Mouse (Mus musculus) embryonic facial prominence, embryonic 15.5 days (tissue): Measurements from ENCODE around the gene Hbb-y. TPM values are rescaled to one million over a fixed set of nuclear protein-coding genes. Genes with fewer than 3 reads are reported as not detected.

Source experiments
- ATAC-seq: fragments of 200-750 bp; cut with Nextera tagmentation; 2 replicates; pipeline ENCODE4 v1.8.0; 2017; ENCODE audit warnings: low read depth, moderate TSS enrichment; ENCODE audit not compliant: insufficient number of reproducible peaks, low FRiP score, low TSS enrichment
- H3K27ac ChIP-seq: fragments of 300-500 bp; sonication (generic); replicated peaks from 2 replicates; pipeline ENCODE4 v1.5.1; 2015; ENCODE audit warnings: mild to moderate bottlenecking, inconsistent platforms
- H3K27me3 ChIP-seq: fragments of 300-500 bp; sonication (generic); 2 replicates; pipeline ENCODE4 v1.6.1; 2015; ENCODE audit warnings: inconsistent platforms
- H3K36me3 ChIP-seq: fragments of 300-500 bp; sonication (generic); 2 replicates; pipeline ENCODE4 v1.6.1; 2015; ENCODE audit warnings: mild to moderate bottlenecking, inconsistent platforms
- H3K4me1 ChIP-seq: fragments of 300-500 bp; sonication (generic); 2 replicates; pipeline ENCODE4 v1.6.1; 2015; ENCODE audit warnings: inconsistent platforms
- H3K4me2 ChIP-seq: fragments of 300-500 bp; sonication (generic); replicated peaks from 2 replicates; pipeline ENCODE4 v1.6.1; 2015; ENCODE audit warnings: mild to moderate bottlenecking, inconsistent platforms
- H3K4me3 ChIP-seq: fragments of 300-500 bp; sonication (generic); replicated peaks from 2 replicates; pipeline ENCODE4 v1.5.1; 2015; ENCODE audit warnings: mild to moderate bottlenecking, inconsistent platforms
- H3K9ac ChIP-seq: fragments of 300-500 bp; sonication (generic); 2 replicates; pipeline ENCODE4 v1.6.1; 2015; ENCODE audit warnings: inconsistent platforms
- H3K9me3 ChIP-seq: fragments of 300-500 bp; sonication (generic); replicated peaks from 2 replicates; pipeline ENCODE4 v1.6.1; 2016; ENCODE audit warnings: inconsistent platforms
- WGBS: fragments of 180-500 bp; shearing (Covaris S2); methylation state at CpG from one replicate; pipeline ENCODE4 v1.1.7; 2015; 5-methylcytosine and 5-hydroxymethylcytosine counted together
- polyA plus RNA-seq: library from polyadenylated mRNA; unstranded; fragments of >200 nt; fragmentation: Nextera tagmentation; extraction: Ambion mirVana; gene quantifications from 2 replicates; pipeline ENCODE4 v1.2.1, GENCODE M21; 2015

Gene Hbb-y
- polyA plus RNA-seq: 296 and 441 TPM in 2 replicates

DNA sequence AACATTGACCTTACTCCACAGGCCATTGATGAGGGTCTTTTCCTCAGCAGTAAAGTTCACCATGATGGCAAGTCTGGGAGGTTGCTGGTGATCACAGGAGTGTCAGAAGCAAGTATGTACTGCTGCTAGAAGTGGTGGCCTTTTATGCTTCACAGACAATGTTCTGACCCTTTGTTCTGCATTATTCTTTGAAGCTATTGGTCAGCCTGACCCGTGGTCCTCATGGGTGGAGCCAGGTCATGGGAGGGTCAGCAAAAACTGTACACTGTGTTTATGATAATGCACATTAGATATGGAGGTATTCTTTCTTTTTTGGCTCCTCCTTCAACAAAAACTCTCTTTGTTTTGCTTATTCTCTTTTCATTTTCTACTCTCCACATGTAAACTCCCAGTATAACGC lies at the start of gene Hbb-y:
Hbb-y (minus strand) TSS at position 127 of the 400 bp plus-strand sequence.
- ATAC-seq: no peak
- no peaks in the 10 kb centered on the region for H3K9me3 ChIP-seq
- no peak within 1 kb of the TSS for H3K9ac ChIP-seq
- no peak within 1 kb of the TSS for H3K4me3 ChIP-seq
- no peaks in the 10 kb centered on the region for H3K4me1 ChIP-seq
- H3K27ac ChIP-seq: no peak within 1 kb of the TSS
- H3K27me3 ChIP-seq: no peaks in the 10 kb centered on the region
- 59% methylated on average over 2 of the region's 2 CpGs for WGBS
- no peak within 1 kb of the TSS for H3K4me2 ChIP-seq
- H3K36me3 ChIP-seq: no peaks in the 10 kb centered on the region

DNA sequence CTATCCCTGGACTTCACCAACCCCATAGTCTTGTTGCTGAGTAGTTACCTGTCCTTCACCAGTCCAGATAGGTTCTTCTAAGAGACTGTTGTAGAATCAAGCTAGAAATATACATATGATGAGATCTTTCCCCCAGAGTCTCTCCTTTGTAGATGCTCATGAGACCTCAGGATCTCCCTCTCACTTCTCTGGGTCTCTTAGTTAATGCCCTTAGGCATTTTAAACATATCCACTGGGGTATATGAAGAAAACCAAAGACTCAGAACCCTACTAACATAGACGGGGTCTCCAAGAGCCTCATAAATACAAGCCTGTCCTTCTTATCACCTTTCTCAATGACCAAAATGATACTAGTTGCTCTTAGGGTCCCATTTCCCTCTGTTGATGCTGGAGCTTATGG lies 41.4 kb upstream of the Hbb-y start, which contains the start of gene Olfr64:
Olfr64 (minus strand) TSS at position 101 of the 400 bp plus-strand sequence.
- Histone ChIP-seq H3K4me2 (no peak within 1 kb of the TSS), H3K9me3 (no peaks in the 10 kb centered on the region), H3K27ac (no peak within 1 kb of the TSS), H3K9ac (no peak within 1 kb of the TSS), H3K36me3 (no peaks in the 10 kb centered on the region), H3K27me3 (no peaks in the 10 kb centered on the region), H3K4me1 (no peaks in the 10 kb centered on the region), H3K4me3 (no peak within 1 kb of the TSS)
- no peak for ATAC-seq
- 73% methylated on average over 1 of the region's 1 CpGs for WGBS

DNA sequence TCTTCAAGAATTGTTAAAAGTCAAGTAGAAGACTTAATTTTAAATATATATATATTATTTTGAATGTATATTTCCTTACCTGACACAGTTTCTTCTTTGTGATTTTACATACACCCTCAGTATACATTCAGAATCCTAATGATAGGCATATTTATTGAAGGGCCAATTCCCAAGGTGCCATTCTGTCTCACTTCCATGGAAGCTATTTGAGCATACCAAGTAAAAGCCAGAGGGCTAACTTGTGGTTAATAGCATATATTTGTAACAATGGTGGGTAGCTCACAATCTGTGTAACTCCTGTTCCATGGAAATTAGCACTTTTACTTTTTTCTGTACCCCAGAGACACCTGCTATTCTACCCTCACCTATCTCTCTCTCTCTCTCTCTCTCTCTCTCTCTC lies 33.1 kb upstream of the Hbb-y start, which contains the start of gene Olfr66:
Olfr66 (minus strand) TSS at position 101 of the 400 bp plus-strand sequence.
- Histone ChIP-seq H3K27me3 (no peaks in the 10 kb centered on the region), H3K4me3 (no peak within 1 kb of the TSS), H3K27ac (no peak within 1 kb of the TSS), H3K36me3 (no peaks in the 10 kb centered on the region), H3K9ac (no peak within 1 kb of the TSS), H3K4me2 (no peak within 1 kb of the TSS), H3K4me1 (no peaks in the 10 kb centered on the region), H3K9me3 (no peaks in the 10 kb centered on the region)
- ATAC-seq: no peak

DNA sequence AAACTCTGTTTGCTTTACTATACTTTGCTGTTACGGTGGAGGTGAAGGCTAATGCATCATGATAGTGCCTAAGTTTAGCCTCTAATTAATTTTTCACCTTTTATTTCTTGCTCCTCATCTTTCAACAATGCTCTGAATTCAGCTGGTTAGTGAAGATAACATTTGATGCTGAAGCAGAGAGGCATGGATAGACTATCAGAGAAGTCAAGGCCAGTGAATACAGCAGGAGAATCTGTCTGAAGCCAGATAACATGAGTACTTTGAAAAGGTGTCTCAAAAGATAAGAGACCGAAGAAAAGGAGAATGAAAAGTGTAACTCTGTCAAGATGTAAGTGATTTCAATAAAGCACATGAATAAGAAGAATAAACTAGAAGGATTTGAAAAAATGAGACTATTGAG lies 24.1 kb upstream of the Hbb-y start:
- H3K4me2 ChIP-seq: no peak overlapping the region
- no peak overlapping the region for H3K9ac ChIP-seq
- no peak overlapping the region for H3K27ac ChIP-seq
- no peaks in the 10 kb centered on the region for H3K27me3 ChIP-seq
- H3K36me3 ChIP-seq: no peaks in the 10 kb centered on the region
- WGBS: 90% methylated on average over 2 of the region's 2 CpGs
- H3K4me1 ChIP-seq: no peaks in the 10 kb centered on the region
- no peaks in the 10 kb centered on the region for H3K9me3 ChIP-seq
- ATAC-seq: no peak
- H3K4me3 ChIP-seq: no peak overlapping the region

DNA sequence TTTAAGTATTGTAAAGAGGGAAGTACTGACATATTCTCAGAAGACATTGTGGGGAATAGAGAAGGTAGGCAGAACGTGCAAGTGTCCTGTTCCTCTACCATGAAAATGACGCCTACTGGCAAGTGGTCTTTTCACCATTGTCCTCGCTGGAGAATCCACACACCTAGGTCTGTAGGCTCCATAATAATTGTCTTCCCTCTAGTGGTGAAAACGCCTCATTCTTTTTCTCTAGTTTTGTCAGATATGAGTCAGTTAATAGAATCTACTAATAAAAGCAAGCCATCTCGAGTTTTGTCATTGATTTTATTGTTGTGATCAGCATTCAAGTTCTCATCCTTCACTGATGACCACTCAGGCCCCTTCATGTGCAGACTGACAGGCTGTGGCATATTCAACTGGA lies 21.4 kb upstream of the Hbb-y start:
- no peak overlapping the region for H3K27ac ChIP-seq
- H3K27me3 ChIP-seq: no peaks in the 10 kb centered on the region
- no peak overlapping the region for H3K9ac ChIP-seq
- no peaks in the 10 kb centered on the region for H3K9me3 ChIP-seq
- no peak for ATAC-seq
- no peaks in the 10 kb centered on the region for H3K36me3 ChIP-seq
- no peak overlapping the region for H3K4me3 ChIP-seq
- 41% methylated on average over 5 of the region's 5 CpGs for WGBS
- no peak overlapping the region for H3K4me2 ChIP-seq
- H3K4me1 ChIP-seq: no peaks in the 10 kb centered on the region

DNA sequence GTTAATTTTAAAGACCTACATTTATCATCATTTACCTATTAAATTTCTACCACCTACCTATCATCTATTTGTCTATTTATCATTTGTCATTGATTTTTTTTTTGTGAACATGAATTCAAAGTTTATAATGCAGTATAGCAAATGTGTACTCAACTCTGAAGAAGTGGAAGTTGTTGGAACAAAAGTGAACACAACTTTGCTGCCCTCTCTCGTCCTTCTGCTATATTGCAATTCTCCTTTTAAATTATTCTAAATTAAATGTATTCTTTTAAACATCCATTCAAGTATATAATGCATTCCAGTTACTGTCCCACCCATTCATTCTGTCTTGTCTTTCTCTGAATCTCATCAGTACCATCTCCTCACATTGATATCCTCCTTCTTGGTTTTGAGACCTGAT lies 20.0 kb upstream of the Hbb-y start:
- Histone ChIP-seq H3K4me2 (no peak overlapping the region), H3K9ac (no peak overlapping the region), H3K4me1 (no peaks in the 10 kb centered on the region), H3K36me3 (no peaks in the 10 kb centered on the region), H3K4me3 (no peak overlapping the region), H3K27me3 (no peaks in the 10 kb centered on the region), H3K27ac (no peak overlapping the region), H3K9me3 (no peaks in the 10 kb centered on the region)
- no peak for ATAC-seq
- 4% methylated on average over 1 of the region's 1 CpGs for WGBS

DNA sequence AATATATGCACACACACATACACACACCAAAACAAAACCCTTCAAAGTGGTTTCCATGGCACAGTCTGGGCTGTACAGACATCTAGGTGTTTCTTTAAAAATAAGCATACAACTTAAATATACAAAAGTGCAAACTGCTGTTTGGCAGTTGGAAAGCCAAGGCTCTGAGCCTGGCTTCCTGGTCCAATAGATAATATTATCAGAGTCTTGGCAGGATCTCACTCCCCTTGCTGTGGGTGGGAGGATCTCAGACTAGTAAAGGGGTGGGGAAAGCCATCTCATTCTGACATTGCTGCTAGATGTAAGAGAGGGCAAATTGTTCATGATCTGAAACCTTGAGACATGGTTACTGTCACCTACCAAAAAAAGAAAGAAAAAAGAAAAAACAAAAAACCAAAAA lies 17.7 kb upstream of the Hbb-y start:
- H3K4me2 ChIP-seq: no peak overlapping the region
- no peaks in the 10 kb centered on the region for H3K4me1 ChIP-seq
- no peaks in the 10 kb centered on the region for H3K27me3 ChIP-seq
- no peaks in the 10 kb centered on the region for H3K36me3 ChIP-seq
- H3K9ac ChIP-seq: no peak overlapping the region
- H3K4me3 ChIP-seq: no peak overlapping the region
- no peaks in the 10 kb centered on the region for H3K9me3 ChIP-seq
- H3K27ac ChIP-seq: no peak overlapping the region
- ATAC-seq: no peak

DNA sequence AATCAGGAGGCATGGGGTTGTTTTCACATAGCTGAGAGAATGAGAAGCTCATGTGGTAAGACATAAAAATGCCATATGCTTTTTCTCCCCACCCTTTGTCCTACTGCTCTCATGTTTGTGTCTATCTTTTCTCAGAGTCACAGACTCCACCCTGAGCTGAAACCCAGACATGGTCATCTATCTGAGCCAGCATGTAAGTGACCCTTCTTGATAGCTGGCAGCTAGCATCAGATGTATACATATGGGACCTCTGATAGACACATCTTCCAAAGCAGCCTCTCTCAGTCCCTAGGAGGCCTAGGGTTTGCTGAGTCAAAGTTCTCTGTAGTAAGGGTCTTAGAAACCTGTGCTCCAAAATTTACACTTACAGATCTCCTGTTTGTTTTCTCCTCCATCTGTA lies 12.7 kb upstream of the Hbb-y start:
- no peak overlapping the region for H3K4me3 ChIP-seq
- no peak for ATAC-seq
- H3K4me1 ChIP-seq: no peaks in the 10 kb centered on the region
- H3K4me2 ChIP-seq: no peak overlapping the region
- H3K36me3 ChIP-seq: no peaks in the 10 kb centered on the region
- H3K9ac ChIP-seq: no peak overlapping the region
- H3K9me3 ChIP-seq: no peaks in the 10 kb centered on the region
- no peak overlapping the region for H3K27ac ChIP-seq
- no peaks in the 10 kb centered on the region for H3K27me3 ChIP-seq

DNA sequence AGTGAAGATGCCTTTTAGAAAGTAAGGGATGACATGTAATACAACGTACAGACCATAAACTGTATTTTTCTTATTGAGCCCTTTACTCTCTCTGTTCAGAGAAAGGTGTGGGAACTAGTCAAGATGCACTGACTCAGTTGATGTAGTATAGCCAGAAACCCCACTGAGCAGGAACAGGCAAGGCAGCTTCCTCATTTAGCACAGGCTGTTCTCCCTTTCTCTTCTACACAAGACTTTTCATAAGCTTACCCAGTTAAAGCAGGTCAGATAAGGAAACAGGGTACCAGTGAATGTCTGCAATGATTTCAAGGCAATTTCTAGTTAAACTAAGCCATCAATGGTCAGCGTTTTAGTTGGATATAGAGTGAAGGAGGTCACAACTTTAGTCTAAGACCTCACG lies 8.5 kb upstream of the Hbb-y start:
- no peaks in the 10 kb centered on the region for H3K36me3 ChIP-seq
- ATAC-seq: no peak
- no peak overlapping the region for H3K4me2 ChIP-seq
- no peaks in the 10 kb centered on the region for H3K9me3 ChIP-seq
- H3K4me1 ChIP-seq: no peaks in the 10 kb centered on the region
- no peak overlapping the region for H3K27ac ChIP-seq
- no peaks in the 10 kb centered on the region for H3K27me3 ChIP-seq
- H3K9ac ChIP-seq: no peak overlapping the region
- H3K4me3 ChIP-seq: no peak overlapping the region
- 84% methylated on average over 3 of the region's 3 CpGs for WGBS

DNA sequence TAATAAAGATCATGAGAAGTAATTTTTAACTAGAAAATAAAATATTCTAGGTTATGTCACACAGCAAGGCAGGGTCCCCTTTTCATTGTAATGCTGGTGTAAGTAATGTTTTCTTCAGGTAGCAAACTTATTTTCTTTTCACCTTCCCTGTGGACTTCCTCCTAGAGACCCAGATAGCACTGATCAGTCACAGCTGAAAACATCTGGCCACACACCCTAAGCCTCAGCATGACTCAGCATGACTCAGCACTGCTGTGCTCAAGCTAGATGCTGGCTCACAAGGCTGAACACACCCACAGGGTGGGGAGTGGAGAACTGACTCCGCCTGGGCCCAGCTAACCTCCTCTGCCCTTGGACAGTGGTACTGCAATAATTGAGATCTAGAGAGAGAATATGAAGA lies 7.8 kb upstream of the Hbb-y start:
- H3K9ac ChIP-seq: no peak overlapping the region
- H3K4me3 ChIP-seq: no peak overlapping the region
- no peaks in the 10 kb centered on the region for H3K9me3 ChIP-seq
- H3K4me1 ChIP-seq: no peaks in the 10 kb centered on the region
- no peak overlapping the region for H3K27ac ChIP-seq
- 49% methylated on average over 1 of the region's 1 CpGs for WGBS
- H3K27me3 ChIP-seq: no peaks in the 10 kb centered on the region
- no peak overlapping the region for H3K4me2 ChIP-seq
- ATAC-seq: no peak
- H3K36me3 ChIP-seq: no peaks in the 10 kb centered on the region

DNA sequence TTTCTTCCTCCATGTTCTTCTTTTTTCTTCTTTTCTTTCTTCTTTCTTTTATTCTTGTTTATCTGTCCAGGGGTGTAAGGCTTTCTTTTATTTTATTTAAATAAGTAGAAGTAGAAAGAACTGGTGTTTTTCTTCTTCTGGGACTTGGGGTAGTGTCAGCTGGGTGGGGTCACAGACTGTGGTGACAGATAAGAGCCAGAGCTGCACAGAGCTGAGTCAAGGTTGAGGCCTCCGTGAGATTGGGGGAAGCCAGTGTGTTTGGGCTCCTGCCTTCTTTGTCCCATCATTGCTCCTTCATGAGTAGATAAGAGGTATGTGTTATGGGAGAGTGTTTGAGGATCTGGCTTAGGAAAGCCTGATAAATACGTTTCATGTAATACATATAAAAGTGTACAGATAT lies 6.1 kb upstream of the Hbb-y start:
- ATAC-seq: no peak
- H3K27me3 ChIP-seq: no peaks in the 10 kb centered on the region
- no peaks in the 10 kb centered on the region for H3K9me3 ChIP-seq
- no peak overlapping the region for H3K9ac ChIP-seq
- no peaks in the 10 kb centered on the region for H3K4me1 ChIP-seq
- H3K36me3 ChIP-seq: no peaks in the 10 kb centered on the region
- no peak overlapping the region for H3K4me2 ChIP-seq
- 54% methylated on average over 2 of the region's 2 CpGs for WGBS
- H3K4me3 ChIP-seq: no peak overlapping the region
- no peak overlapping the region for H3K27ac ChIP-seq

DNA sequence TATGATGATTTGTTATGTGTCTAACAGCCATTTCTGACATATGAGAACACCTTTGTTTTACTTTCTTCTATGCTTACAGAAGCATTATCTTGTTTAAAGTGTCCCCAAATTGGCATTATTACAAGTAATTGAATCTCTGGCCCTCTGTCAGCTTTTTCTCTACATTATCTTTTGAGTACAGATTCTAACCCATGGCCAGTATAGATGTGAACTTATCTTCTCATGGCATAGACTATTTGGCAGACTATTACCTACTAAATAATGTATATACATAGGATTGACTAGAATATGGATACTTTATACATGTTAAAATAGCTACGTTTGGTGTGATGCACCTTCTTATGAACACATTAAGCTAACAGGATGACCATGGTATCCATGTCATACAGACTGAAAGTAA lies 1.7 kb upstream of the Hbb-y start:
- H3K9me3 ChIP-seq: no peaks in the 10 kb centered on the region
- WGBS: 58% methylated on average over 1 of the region's 1 CpGs
- H3K27me3 ChIP-seq: no peaks in the 10 kb centered on the region
- no peaks in the 10 kb centered on the region for H3K4me1 ChIP-seq
- ATAC-seq: no peak
- no peak overlapping the region for H3K9ac ChIP-seq
- H3K4me3 ChIP-seq: no peak overlapping the region
- H3K36me3 ChIP-seq: no peaks in the 10 kb centered on the region
- no peak overlapping the region for H3K4me2 ChIP-seq
- H3K27ac ChIP-seq: no peak overlapping the region
